Mouse (Mus musculus): ENCODE data around the gene Arl3. TPM values are rescaled to one million over a fixed set of nuclear protein-coding genes. Genes with fewer than 3 reads are reported as not detected.

Arl3 gene
- polyA plus RNA-seq, 1 experiment from 2014 or later: 83.7 TPM

DNA sequence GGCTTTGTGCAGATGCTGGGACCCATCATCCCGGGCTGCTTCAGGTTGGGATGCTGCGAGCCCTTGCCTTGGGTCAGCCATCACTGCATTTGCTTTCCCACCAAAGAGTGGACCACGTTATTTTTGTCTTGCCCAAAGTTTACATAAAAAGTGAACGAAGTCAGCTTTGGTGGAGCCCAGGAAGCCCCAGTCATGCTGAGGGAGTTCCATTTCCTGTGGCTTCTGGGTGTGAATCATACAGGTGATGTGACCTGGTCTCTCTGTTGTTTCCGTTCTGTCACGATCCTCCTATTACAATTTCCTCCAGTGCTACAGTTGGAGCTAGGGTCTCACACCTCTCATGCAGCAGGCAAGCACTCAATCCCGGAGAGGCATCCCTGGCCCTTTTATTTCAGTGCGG lies 44.4 kb upstream of the Arl3 start:
- no peaks in the 10 kb centered on the region for H3K9me3 ChIP-seq (ENCODE audit: control insufficient read depth, low read length)
- 87% methylated on average over 8 of the region's 8 CpGs for WGBS
- H3K27ac ChIP-seq (replicated peaks; ENCODE audit: low read depth, low read length): no peak overlapping the region
- no peaks in the 10 kb centered on the region for H3K27me3 ChIP-seq (replicated peaks; ENCODE audit: control insufficient read depth, insufficient read depth, low read length)
- ATAC-seq (ENCODE audit: low read depth): no peak
- peaks cover 46% of the 10 kb centered on the region for H3K4me1 ChIP-seq (ENCODE audit: control insufficient read depth, insufficient read depth, low read length)
- no peak overlapping the region for H3K4me3 ChIP-seq (ENCODE audit: low read depth, low read length)
- H3K9ac ChIP-seq (ENCODE audit: low read depth, low read length): no peak overlapping the region
- no peak overlapping the region for H3K4me2 ChIP-seq (ENCODE audit: low read depth, low read length)
- H3K36me3 ChIP-seq (ENCODE audit: control insufficient read depth, insufficient read depth, low read length): peaks cover 24% of the 10 kb centered on the region
- DNase-seq (ENCODE audit: low spot score): no peak

DNA sequence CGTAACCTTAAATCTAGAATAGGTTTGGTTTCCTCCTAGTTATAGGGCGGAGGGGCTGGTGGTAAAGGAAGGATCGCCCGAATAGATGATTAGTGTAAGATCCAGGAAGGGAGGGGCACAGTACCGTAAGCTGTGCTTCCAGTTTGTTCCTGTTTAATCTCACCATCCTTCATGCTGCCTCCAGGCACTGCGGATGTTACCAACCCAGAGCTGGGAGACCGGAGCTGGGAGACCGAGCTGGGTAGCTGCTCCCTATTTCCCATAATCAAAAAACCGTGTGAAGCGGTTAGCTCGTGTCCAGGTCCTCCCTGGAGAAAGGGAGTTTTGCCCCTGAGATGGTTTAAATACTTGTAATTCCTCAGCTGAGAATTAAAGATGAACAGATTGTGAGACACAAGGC lies 43.4 kb upstream of the Arl3 start:
- H3K9ac ChIP-seq (ENCODE audit: low read depth, low read length): no peak overlapping the region
- H3K4me2 ChIP-seq (ENCODE audit: low read depth, low read length): no peak overlapping the region
- ATAC-seq (ENCODE audit: low read depth): no peak
- no peak for DNase-seq (ENCODE audit: low spot score)
- peaks cover 36% of the 10 kb centered on the region for H3K4me1 ChIP-seq (ENCODE audit: control insufficient read depth, insufficient read depth, low read length)
- WGBS: 54% methylated on average over 11 of the region's 11 CpGs
- no peak overlapping the region for H3K27ac ChIP-seq (replicated peaks; ENCODE audit: low read depth, low read length)
- H3K36me3 ChIP-seq (ENCODE audit: control insufficient read depth, insufficient read depth, low read length): peaks cover 26% of the 10 kb centered on the region
- H3K4me3 ChIP-seq (ENCODE audit: low read depth, low read length): no peak overlapping the region
- no peaks in the 10 kb centered on the region for H3K9me3 ChIP-seq (ENCODE audit: control insufficient read depth, low read length)
- H3K27me3 ChIP-seq (replicated peaks; ENCODE audit: control insufficient read depth, insufficient read depth, low read length): no peaks in the 10 kb centered on the region

DNA sequence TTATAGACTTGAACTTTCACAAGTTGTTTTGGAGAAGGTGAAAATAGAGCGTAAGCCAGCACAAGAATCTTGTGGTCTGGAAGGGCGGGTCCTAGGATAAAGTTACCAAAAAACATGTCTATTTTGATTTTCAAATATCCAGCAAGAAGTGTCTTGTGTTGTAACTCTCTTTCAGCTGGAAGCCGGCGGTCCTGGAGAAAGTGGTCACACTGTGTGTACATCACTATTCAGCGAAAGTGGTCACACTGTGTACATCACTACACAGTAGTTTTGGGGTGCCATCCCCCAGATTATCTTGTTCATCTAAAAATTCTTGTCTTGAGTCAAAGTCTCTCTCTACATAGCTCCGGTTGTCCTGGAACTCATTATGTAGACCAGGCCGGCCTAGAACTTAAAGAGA lies 35.2 kb upstream of the Arl3 start:
- Histone ChIP-seq H3K9me3 (ENCODE audit: control insufficient read depth, low read length) (no peaks in the 10 kb centered on the region), H3K27ac (replicated peaks; ENCODE audit: low read depth, low read length) (no peak overlapping the region), H3K9ac (ENCODE audit: low read depth, low read length) (no peak overlapping the region), H3K4me3 (ENCODE audit: low read depth, low read length) (no peak overlapping the region), H3K4me2 (ENCODE audit: low read depth, low read length) (no peak overlapping the region), H3K4me1 (ENCODE audit: control insufficient read depth, insufficient read depth, low read length) (no peaks in the 10 kb centered on the region), H3K27me3 (replicated peaks; ENCODE audit: control insufficient read depth, insufficient read depth, low read length) (no peaks in the 10 kb centered on the region), H3K36me3 (ENCODE audit: control insufficient read depth, insufficient read depth, low read length) (peaks cover 56% of the 10 kb centered on the region)
- no peak for DNase-seq (ENCODE audit: low spot score)
- WGBS: 89% methylated on average over 7 of the region's 7 CpGs
- no peak for ATAC-seq (ENCODE audit: low read depth)

DNA sequence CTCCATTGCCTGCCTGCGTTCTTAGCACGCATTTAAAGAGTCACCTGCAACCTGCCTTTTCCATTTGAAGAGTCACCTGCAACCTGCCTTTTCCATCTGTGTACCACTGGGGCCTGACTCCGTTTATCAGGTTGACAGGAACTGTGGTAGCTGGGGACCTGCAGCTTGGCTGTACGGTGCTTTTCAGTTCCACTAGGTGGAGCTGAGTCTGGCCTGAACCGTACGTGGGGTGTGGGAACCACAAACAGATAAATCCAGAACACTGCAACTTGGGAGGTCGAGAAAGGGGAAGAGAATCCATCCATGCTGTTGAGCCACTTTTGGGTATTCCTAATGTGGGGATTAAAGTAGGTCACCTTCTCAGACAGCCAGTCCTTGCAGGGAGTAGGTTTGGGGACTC lies 34.4 kb upstream of the Arl3 start:
- Histone ChIP-seq H3K9ac (ENCODE audit: low read depth, low read length) (no peak overlapping the region), H3K27me3 (replicated peaks; ENCODE audit: control insufficient read depth, insufficient read depth, low read length) (no peaks in the 10 kb centered on the region), H3K4me1 (ENCODE audit: control insufficient read depth, insufficient read depth, low read length) (no peaks in the 10 kb centered on the region), H3K9me3 (ENCODE audit: control insufficient read depth, low read length) (no peaks in the 10 kb centered on the region), H3K36me3 (ENCODE audit: control insufficient read depth, insufficient read depth, low read length) (peaks cover 48% of the 10 kb centered on the region), H3K27ac (replicated peaks; ENCODE audit: low read depth, low read length) (no peak overlapping the region; the same call in 1 of the 2 replicates), H3K4me2 (ENCODE audit: low read depth, low read length) (no peak overlapping the region), H3K4me3 (ENCODE audit: low read depth, low read length) (no peak overlapping the region)
- 60% methylated on average over 7 of the region's 7 CpGs for WGBS
- no peak for ATAC-seq (ENCODE audit: low read depth)
- DNase-seq (ENCODE audit: low spot score): no peak

DNA sequence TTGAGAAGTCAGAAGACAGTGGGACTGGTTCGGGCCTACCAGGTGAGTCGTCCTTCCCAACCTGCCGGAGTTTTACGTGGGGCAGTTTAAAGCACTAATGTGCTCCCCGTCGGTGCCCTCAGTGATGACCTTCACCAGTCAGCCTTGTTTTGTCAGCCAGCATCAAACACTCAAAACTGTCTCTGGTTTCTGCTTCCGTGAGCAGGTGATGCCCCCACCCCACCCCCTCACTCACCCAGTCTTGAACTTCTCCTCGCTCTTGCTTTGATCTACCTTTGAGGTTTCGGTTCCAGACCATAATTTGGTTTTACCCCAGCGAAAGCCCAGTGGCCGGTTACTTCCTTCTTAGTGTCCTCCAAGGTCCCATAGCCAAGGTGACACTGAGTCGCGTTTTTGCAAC lies 33.7 kb upstream of the Arl3 start:
- H3K36me3 ChIP-seq (ENCODE audit: control insufficient read depth, insufficient read depth, low read length): peaks cover 45% of the 10 kb centered on the region
- no peak overlapping the region for H3K27ac ChIP-seq (replicated peaks; ENCODE audit: low read depth, low read length)
- H3K4me1 ChIP-seq (ENCODE audit: control insufficient read depth, insufficient read depth, low read length): no peaks in the 10 kb centered on the region
- H3K9ac ChIP-seq (ENCODE audit: low read depth, low read length): no peak overlapping the region
- WGBS: 97% methylated on average over 13 of the region's 13 CpGs
- H3K4me3 ChIP-seq (ENCODE audit: low read depth, low read length): no peak overlapping the region
- no peaks in the 10 kb centered on the region for H3K27me3 ChIP-seq (replicated peaks; ENCODE audit: control insufficient read depth, insufficient read depth, low read length)
- ATAC-seq (ENCODE audit: low read depth): no peak
- DNase-seq (ENCODE audit: low spot score): no peak
- H3K4me2 ChIP-seq (ENCODE audit: low read depth, low read length): no peak overlapping the region
- H3K9me3 ChIP-seq (ENCODE audit: control insufficient read depth, low read length): no peaks in the 10 kb centered on the region

DNA sequence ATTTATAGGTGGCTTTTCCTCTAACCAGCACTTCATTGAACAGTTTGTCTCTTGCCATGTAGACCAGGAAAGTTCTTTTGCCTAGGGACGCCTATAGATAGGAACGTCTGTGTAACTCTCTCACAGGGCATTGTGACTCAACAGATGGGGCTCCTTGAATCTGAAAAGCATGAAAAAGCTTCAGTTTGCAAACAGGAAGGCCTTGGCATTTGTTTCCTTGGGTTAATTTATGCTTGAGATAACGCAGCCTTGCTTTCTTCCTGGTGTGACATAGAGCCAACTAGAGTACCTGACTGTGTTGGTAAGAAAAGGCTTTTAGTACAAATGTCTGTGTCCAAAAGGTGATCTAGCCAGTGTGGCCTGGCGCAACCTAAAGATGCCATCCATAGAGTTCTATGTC lies 29.4 kb upstream of the Arl3 start:
- DNase-seq (ENCODE audit: low spot score) (no peak), ATAC-seq (ENCODE audit: low read depth) (no peak)
- no peaks in the 10 kb centered on the region for H3K27me3 ChIP-seq (replicated peaks; ENCODE audit: control insufficient read depth, insufficient read depth, low read length)
- peaks cover 10% of the 10 kb centered on the region for H3K4me1 ChIP-seq (ENCODE audit: control insufficient read depth, insufficient read depth, low read length)
- 88% methylated on average over 4 of the region's 4 CpGs for WGBS
- no peaks in the 10 kb centered on the region for H3K9me3 ChIP-seq (ENCODE audit: control insufficient read depth, low read length)
- H3K4me2 ChIP-seq (ENCODE audit: low read depth, low read length): no peak overlapping the region
- H3K9ac ChIP-seq (ENCODE audit: low read depth, low read length): no peak overlapping the region
- peaks cover 31% of the 10 kb centered on the region for H3K36me3 ChIP-seq (ENCODE audit: control insufficient read depth, insufficient read depth, low read length)
- H3K27ac ChIP-seq (replicated peaks; ENCODE audit: low read depth, low read length): no peak overlapping the region
- no peak overlapping the region for H3K4me3 ChIP-seq (ENCODE audit: low read depth, low read length)

DNA sequence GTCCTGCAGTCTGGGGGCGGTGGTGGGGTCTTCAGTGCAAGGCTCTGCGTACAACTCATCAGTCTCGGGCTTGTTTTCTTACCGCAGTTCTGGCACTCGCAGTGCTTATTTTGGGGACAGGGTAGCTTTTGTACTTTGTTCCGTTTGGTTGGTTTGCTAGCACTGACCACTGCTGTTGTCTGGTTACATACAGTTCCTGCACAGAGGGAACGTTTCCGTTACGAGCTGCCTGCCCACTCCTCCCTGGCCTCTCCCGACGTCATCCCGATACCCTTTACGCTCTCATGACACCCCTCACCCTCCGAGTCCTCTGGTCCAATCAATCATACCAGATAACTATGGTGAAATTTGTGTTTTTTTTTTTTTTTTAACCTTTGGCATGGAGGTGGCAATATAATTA lies 28.5 kb upstream of the Arl3 start:
- H3K36me3 ChIP-seq (ENCODE audit: control insufficient read depth, insufficient read depth, low read length): peaks cover 30% of the 10 kb centered on the region
- H3K4me1 ChIP-seq (ENCODE audit: control insufficient read depth, insufficient read depth, low read length): peaks cover 10% of the 10 kb centered on the region
- H3K27ac ChIP-seq (replicated peaks; ENCODE audit: low read depth, low read length): no peak overlapping the region
- DNase-seq (ENCODE audit: low spot score) (no peak), ATAC-seq (ENCODE audit: low read depth) (no peak)
- H3K9ac ChIP-seq (ENCODE audit: low read depth, low read length): no peak overlapping the region
- H3K9me3 ChIP-seq (ENCODE audit: control insufficient read depth, low read length): no peaks in the 10 kb centered on the region
- H3K27me3 ChIP-seq (replicated peaks; ENCODE audit: control insufficient read depth, insufficient read depth, low read length): no peaks in the 10 kb centered on the region
- 84% methylated on average over 14 of the region's 14 CpGs for WGBS
- H3K4me2 ChIP-seq (ENCODE audit: low read depth, low read length): no peak overlapping the region
- H3K4me3 ChIP-seq (ENCODE audit: low read depth, low read length): no peak overlapping the region

DNA sequence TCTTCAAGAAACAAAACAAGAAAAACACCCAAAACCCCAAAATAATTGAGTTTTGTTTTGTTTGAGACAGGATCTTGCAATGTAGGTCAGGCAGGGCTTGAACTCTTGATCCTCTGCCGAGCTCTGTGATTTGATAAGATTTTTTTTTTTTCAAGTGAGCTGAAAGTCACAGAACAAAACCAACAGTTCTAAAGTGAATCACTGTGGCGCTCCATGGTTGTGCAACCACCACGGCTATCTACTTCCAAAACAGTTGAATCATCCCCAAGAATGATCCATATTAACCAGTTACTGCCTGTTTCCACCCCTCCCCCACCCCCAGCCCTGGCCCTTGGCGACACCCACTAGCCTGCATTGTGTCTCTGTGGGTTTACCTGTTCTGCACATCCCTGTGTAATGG lies 27.4 kb upstream of the Arl3 start:
- H3K27ac ChIP-seq (replicated peaks; ENCODE audit: low read depth, low read length): no peak overlapping the region
- H3K27me3 ChIP-seq (replicated peaks; ENCODE audit: control insufficient read depth, insufficient read depth, low read length): no peaks in the 10 kb centered on the region
- H3K4me3 ChIP-seq (ENCODE audit: low read depth, low read length): peak overlapping the region; percentile 98
- WGBS: 72% methylated on average over 4 of the region's 4 CpGs
- peaks cover 25% of the 10 kb centered on the region; the same call in 1 of the 2 replicates for H3K36me3 ChIP-seq (ENCODE audit: control insufficient read depth, insufficient read depth, low read length)
- ATAC-seq (ENCODE audit: low read depth) (no peak), DNase-seq (ENCODE audit: low spot score) (no peak)
- no peaks in the 10 kb centered on the region for H3K9me3 ChIP-seq (ENCODE audit: control insufficient read depth, low read length)
- H3K4me1 ChIP-seq (ENCODE audit: control insufficient read depth, insufficient read depth, low read length): peaks cover 10% of the 10 kb centered on the region
- H3K9ac ChIP-seq (ENCODE audit: low read depth, low read length): peak overlapping the region; percentile 89; the same call in 1 of the 2 replicates
- H3K4me2 ChIP-seq (ENCODE audit: low read depth, low read length): peak overlapping the region; percentile 91

DNA sequence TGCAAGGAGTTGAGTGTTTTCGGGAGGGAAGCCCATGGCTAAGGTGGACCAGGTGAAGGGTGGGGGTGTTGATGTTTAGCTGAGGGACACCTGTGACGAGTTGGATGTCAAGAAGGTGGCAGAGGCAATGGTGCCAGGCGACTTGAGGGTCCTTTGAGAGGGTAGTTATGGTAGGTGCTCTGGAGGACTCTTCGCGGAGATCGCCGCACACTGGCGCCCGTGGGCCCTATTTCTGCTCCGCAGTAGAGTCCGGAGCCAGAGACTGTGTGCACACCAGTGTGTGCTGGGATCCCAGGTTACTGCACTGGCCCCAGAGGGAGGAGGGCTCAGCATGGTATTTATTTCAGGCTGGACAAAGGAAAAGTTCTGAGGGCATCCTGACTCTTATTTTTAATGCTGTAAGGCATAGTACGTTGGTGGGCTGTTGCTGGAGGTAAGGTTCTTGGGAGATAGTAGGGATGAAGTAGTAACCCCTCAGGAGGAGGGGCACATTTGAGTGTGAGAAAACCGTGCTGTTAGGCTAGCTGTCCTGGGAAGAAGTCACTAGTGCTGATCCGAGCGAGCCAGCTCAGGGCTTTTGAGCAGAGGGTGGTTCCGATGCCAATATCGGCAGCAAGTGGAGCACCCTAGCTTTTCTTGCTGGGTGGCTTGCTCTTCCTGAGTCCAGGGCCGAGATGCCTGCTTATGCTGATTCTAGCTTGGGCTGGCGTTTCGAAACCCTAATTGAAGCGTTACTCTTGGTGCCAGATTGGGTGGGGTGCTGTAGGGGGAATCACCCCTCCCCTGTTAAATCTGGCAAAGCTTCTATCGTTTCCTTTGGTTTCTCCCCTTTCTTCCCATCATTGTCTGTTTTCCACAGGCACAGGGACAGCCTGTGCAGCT lies 26.6 kb upstream of the Arl3 start:
- H3K27me3 ChIP-seq (replicated peaks; ENCODE audit: control insufficient read depth, insufficient read depth, low read length): no peaks in the 10 kb centered on the region
- H3K36me3 ChIP-seq (ENCODE audit: control insufficient read depth, insufficient read depth, low read length): peaks cover 28% of the 10 kb centered on the region
- no peak for DNase-seq (ENCODE audit: low spot score)
- H3K27ac ChIP-seq (replicated peaks; ENCODE audit: low read depth, low read length): no peak overlapping the region; the same call in 1 of the 2 replicates
- H3K4me1 ChIP-seq (ENCODE audit: control insufficient read depth, insufficient read depth, low read length): peaks cover 10% of the 10 kb centered on the region
- peak; percentile 9; the same call in 1 of the 2 replicates for ATAC-seq (ENCODE audit: low read depth)
- peak overlapping the region; percentile 98 for H3K4me3 ChIP-seq (ENCODE audit: low read depth, low read length)
- no peaks in the 10 kb centered on the region for H3K9me3 ChIP-seq (ENCODE audit: control insufficient read depth, low read length)
- peak overlapping the region; percentile 89 for H3K9ac ChIP-seq (ENCODE audit: low read depth, low read length)
- 16% methylated on average over 22 of the region's 22 CpGs for WGBS
- peak overlapping the region; percentile 91 for H3K4me2 ChIP-seq (ENCODE audit: low read depth, low read length)
